Comparison of ENCODE assay signal across 9 mouse cellular contexts in genomic region chr7:75739075-75739725, GRCm38 (mm10).
A peak's percentile ranks its signal among the peaks of the same experiment; 100 is the strongest.
DNase-seq lines count a peak whose midpoint lies in the region; ATAC-seq and TF ChIP-seq lines count a peak whose summit lies in the region.
"Had no signal": no experiment of that assay in that cellular context is flagged by ENCODE, and none has a peak within 500 bp of the region (broad histone marks: within the 10 kb centered on the region; RNA-seq: fewer than 3 reads in every experiment).

No protein-coding gene starts in this region.

- no peaks in the 10 kb centered on the region for H3K4me1 ChIP-seq in G1E (ENCODE audit: insufficient read depth, low read depth, low read length)
- no peaks in the 10 kb centered on the region for H3K4me1 ChIP-seq in forebrain, embryonic 15.5 days
- H3K4me1 ChIP-seq in lung, embryonic 15.5 days: no peaks in the 10 kb centered on the region

- ATAC-seq in G1E (ENCODE audit: extremely low read depth, insufficient number of reproducible peaks, low FRiP score, poor library complexity, severe bottlenecking): peak; percentile 75
- ATAC-seq in forebrain, embryonic 15.5 days (replicated peaks): peak; percentile 95
- ATAC-seq in hematopoietic stem cell, adult 5-6 weeks (replicated peaks in 1 of 2; ENCODE audit: insufficient read depth in 1 of 2, low FRiP score in 2 of 2, low TSS enrichment in 1 of 2, low read depth in 1 of 2, poor library complexity in 2 of 2, severe bottlenecking in 2 of 2): peak; percentile 85 to 93
- ATAC-seq in lung, embryonic 15.5 days (ENCODE audit: borderline replicate concordance, extremely low read depth, low FRiP score, low TSS enrichment): peak; percentile 78; the same call in 1 of the 2 replicates

- no peaks in the 10 kb centered on the region for H3K9me3 ChIP-seq in G1E (replicated peaks)
- no peaks in the 10 kb centered on the region for H3K9me3 ChIP-seq in forebrain, embryonic 15.5 days
- no peaks in the 10 kb centered on the region for H3K9me3 ChIP-seq in lung, embryonic 15.5 days

- peaks cover 65% of the 10 kb centered on the region for H3K36me3 ChIP-seq in G1E (replicated peaks)
- no peaks in the 10 kb centered on the region for H3K36me3 ChIP-seq in forebrain, embryonic 15.5 days
- H3K36me3 ChIP-seq in lung, embryonic 15.5 days: peaks cover 62% of the 10 kb centered on the region

- peak; percentile 56 for DNase-seq in G1E (ENCODE audit: low spot score)
- peak; percentile 27 for DNase-seq in cerebellum, adult 11 months
- peak; percentile 61 to 64 for DNase-seq in layer of hippocampus, adult 2 months (ENCODE audit: low spot score in 2 of 2)
- peak; percentile 49 for DNase-seq in ovary, postnatal 14 days (ENCODE audit: low spot score)
- DNase-seq in thymus, postnatal 14 days: peak; percentile 71

- 54% methylated on average over 10 of the region's 10 CpGs for WGBS in forebrain, embryonic 15.5 days
- 51% methylated on average over 10 of the region's 10 CpGs for WGBS in lung, embryonic 15.5 days

- no peak overlapping the region for H3K9ac ChIP-seq in forebrain, embryonic 15.5 days (replicated peaks)
- no peak overlapping the region for H3K9ac ChIP-seq in lung, embryonic 15.5 days

- H3K4me3 ChIP-seq in G1E (ENCODE audit: low read depth, low read length): no peak overlapping the region
- H3K4me3 ChIP-seq in forebrain, embryonic 15.5 days: no peak overlapping the region
- H3K4me3 ChIP-seq in layer of hippocampus, adult 2 months: no peak overlapping the region
- no peak overlapping the region for H3K4me3 ChIP-seq in lung, embryonic 15.5 days

- no peak overlapping the region for H3K27ac ChIP-seq in forebrain, embryonic 15.5 days (replicated peaks)
- no peak overlapping the region for H3K27ac ChIP-seq in layer of hippocampus, adult 2 months
- no peak overlapping the region for H3K27ac ChIP-seq in lung, embryonic 15.5 days
- H3K27ac ChIP-seq: macrophage had no signal

- TF ChIP-seq CTCF in G1E (IDR thresholded peaks at IDR 0.05; ENCODE audit: low read depth, low read length): peak; percentile 74
- TF ChIP-seq CTCF in layer of hippocampus, adult 2 months (conservative IDR thresholded peaks at IDR 0.05): peak; percentile 89

- no peak overlapping the region for H3K4me2 ChIP-seq in forebrain, embryonic 15.5 days (replicated peaks)
- no peak overlapping the region for H3K4me2 ChIP-seq in lung, embryonic 15.5 days

- H3K27me3 ChIP-seq in G1E (ENCODE audit: insufficient read depth, low read length): no peaks in the 10 kb centered on the region
- H3K27me3 ChIP-seq in forebrain, embryonic 15.5 days: no peaks in the 10 kb centered on the region
- no peaks in the 10 kb centered on the region for H3K27me3 ChIP-seq in lung, embryonic 15.5 days
